Mouse (Mus musculus) heart, embryonic 11.5 days (tissue): Measurements from ENCODE around the gene Nuf2. TPM values are rescaled to one million over a fixed set of nuclear protein-coding genes. Genes with fewer than 3 reads are reported as not detected.

Source experiments
- polyA plus RNA-seq: library from polyadenylated mRNA; unstranded; fragments of >200 nt; fragmentation: Nextera tagmentation; extraction: Ambion mirVana; gene quantifications from 2 replicates; pipeline ENCODE4 v1.2.1, GENCODE M21; 2014

The Nuf2 gene
- polyA plus RNA-seq, 1 experiment from 2014 or later, result 49.9 TPM

Other genes starting within 250 kb of the Nuf2 start
- gene Rgs5, start 124.0 kb upstream of the Nuf2 start, polyA plus RNA-seq, result 12.4 and 13.2 TPM in 2 replicates
- gene Rgs4, start 216.2 kb upstream of the Nuf2 start, polyA plus RNA-seq, result 2.1 and 2.8 TPM in 2 replicates